Mouse (Mus musculus): ENCODE measurements around the gene Cbl. TPM values are rescaled to one million over a fixed set of nuclear protein-coding genes. Genes with fewer than 3 reads are reported as not detected.

Cbl gene
- polyA plus RNA-seq, 1 experiment from 2014 or later, result 10.9 TPM

DNA sequence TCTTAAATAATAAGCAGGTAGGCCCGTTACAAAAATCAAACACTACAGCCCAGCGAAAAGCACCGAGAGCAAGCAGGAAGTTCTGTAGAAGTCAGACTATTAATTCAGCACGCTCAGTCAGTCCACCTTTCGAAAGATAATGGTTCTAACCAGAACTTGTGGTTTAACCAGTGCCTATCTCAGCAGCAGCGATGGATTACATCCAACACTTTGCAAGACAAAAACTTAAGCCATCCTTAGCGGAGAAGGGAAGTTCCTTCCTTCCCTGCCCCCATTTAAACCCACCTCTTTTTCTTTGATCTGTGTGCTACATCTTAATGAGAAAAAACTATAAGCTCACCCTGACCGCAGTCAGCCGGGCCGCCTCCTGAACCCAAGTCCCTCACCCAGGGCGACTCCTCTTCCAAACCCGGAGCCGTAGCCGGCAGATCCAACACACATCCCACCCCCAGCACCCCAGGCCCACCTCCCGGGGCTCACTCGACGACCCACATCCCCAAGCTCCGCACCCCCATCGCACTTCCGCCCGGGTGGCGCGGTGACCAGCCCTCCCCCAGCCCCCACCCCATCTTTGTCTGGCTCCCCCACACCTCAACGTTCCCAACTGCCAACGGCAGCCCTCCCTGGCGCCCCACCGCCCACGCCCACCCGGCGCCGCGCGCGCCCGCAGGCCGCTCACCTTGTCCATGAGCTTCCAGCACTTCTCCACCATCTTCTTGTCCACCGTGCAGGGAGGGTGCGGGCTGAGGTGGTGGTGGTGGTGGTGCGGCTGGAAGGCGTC lies 638 bp downstream of the Cbl start:
- Histone ChIP-seq H3K9ac (ENCODE audit: low read depth, low read length) (peak overlapping the region; percentile 95), H3K4me1 (ENCODE audit: control insufficient read depth, insufficient read depth, low read length) (peaks cover 20% of the 10 kb centered on the region), H3K4me2 (ENCODE audit: low read depth, low read length) (peak overlapping the region; percentile 57), H3K4me3 (ENCODE audit: low read length) (peak overlapping the region; percentile 91), H3K36me3 (ENCODE audit: control insufficient read depth, insufficient read depth, low read length) (no peaks in the 10 kb centered on the region), H3K27me3 (replicated peaks; ENCODE audit: control insufficient read depth, insufficient read depth, low read length) (no peaks in the 10 kb centered on the region), H3K27ac (ENCODE audit: low read length) (peak overlapping the region; percentile 93), H3K9me3 (ENCODE audit: control insufficient read depth, low read length) (no peaks in the 10 kb centered on the region)
- ATAC-seq, result peak; percentile 77
- under 1% methylated on average over 40 of the region's 40 CpGs for WGBS

DNA sequence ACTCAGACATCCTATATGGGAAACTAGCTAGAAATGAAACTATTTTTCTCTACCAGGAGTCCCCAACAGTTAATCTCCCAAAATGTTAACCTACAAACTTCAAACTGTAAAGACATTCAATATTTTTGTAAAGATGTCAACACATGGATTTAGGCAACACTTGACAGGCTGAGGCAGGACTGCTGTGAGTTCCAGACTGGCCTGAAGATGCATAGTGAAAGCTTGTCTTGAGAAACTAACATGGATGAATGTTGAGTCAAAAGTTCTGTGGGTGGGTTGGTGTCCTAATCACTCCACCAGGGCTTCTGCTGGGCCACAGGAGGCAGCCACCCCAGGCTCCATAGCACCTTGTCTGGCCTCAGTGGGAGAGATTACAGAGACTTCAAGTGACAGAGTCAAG lies 2.2 kb downstream of the Cbl start:
- H3K4me2 ChIP-seq (ENCODE audit: low read depth, low read length), result peak overlapping the region; percentile 57
- no peaks in the 10 kb centered on the region for H3K9me3 ChIP-seq (ENCODE audit: control insufficient read depth, low read length)
- H3K4me1 ChIP-seq (ENCODE audit: control insufficient read depth, insufficient read depth, low read length), result peaks cover 20% of the 10 kb centered on the region
- H3K27me3 ChIP-seq (replicated peaks; ENCODE audit: control insufficient read depth, insufficient read depth, low read length), result no peaks in the 10 kb centered on the region
- H3K36me3 ChIP-seq (ENCODE audit: control insufficient read depth, insufficient read depth, low read length), result no peaks in the 10 kb centered on the region
- H3K9ac ChIP-seq (ENCODE audit: low read depth, low read length), result no peak overlapping the region
- no peak for ATAC-seq
- no peak overlapping the region for H3K4me3 ChIP-seq (ENCODE audit: low read length)
- no peak overlapping the region for H3K27ac ChIP-seq (ENCODE audit: low read length)

GRCm38 (mm10) chr9:44225993-44226392 lies 7.9 kb downstream of the Cbl start:
- no peak overlapping the region for H3K27ac ChIP-seq (ENCODE audit: low read length)
- H3K9me3 ChIP-seq (ENCODE audit: control insufficient read depth, low read length), result no peaks in the 10 kb centered on the region
- no peaks in the 10 kb centered on the region for H3K27me3 ChIP-seq (replicated peaks; ENCODE audit: control insufficient read depth, insufficient read depth, low read length)

GRCm38 (mm10) chr9:44213538-44213937 lies 20.3 kb downstream of the Cbl start:
- peaks cover 3% of the 10 kb centered on the region; the same call in 1 of the 2 replicates for H3K4me1 ChIP-seq (ENCODE audit: control insufficient read depth, insufficient read depth, low read length)
- H3K4me2 ChIP-seq (ENCODE audit: low read depth, low read length), result no peak overlapping the region
- no peak overlapping the region for H3K4me3 ChIP-seq (ENCODE audit: low read length)
- H3K9me3 ChIP-seq (ENCODE audit: control insufficient read depth, low read length), result no peaks in the 10 kb centered on the region
- 94% methylated on average over 14 of the region's 14 CpGs for WGBS
- ATAC-seq, result no peak
- H3K36me3 ChIP-seq (ENCODE audit: control insufficient read depth, insufficient read depth, low read length), result no peaks in the 10 kb centered on the region
- no peak overlapping the region for H3K27ac ChIP-seq (ENCODE audit: low read length)
- no peak overlapping the region for H3K9ac ChIP-seq (ENCODE audit: low read depth, low read length)
- no peaks in the 10 kb centered on the region for H3K27me3 ChIP-seq (replicated peaks; ENCODE audit: control insufficient read depth, insufficient read depth, low read length)

More at GRCm38 (mm10) chr9:44225993-44226392, 7.9 kb downstream of the Cbl start:
- ATAC-seq, result no peak
- Histone ChIP-seq H3K36me3 (ENCODE audit: control insufficient read depth, insufficient read depth, low read length) (no peaks in the 10 kb centered on the region), H3K4me3 (ENCODE audit: low read length) (no peak overlapping the region), H3K9ac (ENCODE audit: low read depth, low read length) (no peak overlapping the region; the same call in 1 of the 2 replicates), H3K4me1 (ENCODE audit: control insufficient read depth, insufficient read depth, low read length) (peaks cover 16% of the 10 kb centered on the region), H3K4me2 (ENCODE audit: low read depth, low read length) (no peak overlapping the region)
- WGBS, result 47% methylated on average over 6 of the region's 6 CpGs

- H3K27me3 ChIP-seq (replicated peaks; ENCODE audit: control insufficient read depth, insufficient read depth, low read length), result no peaks in the 10 kb centered on the region
- H3K9ac ChIP-seq (ENCODE audit: low read depth, low read length), result no peak overlapping the region
- H3K4me3 ChIP-seq (ENCODE audit: low read length), result no peak overlapping the region
- no peak overlapping the region for H3K4me2 ChIP-seq (ENCODE audit: low read depth, low read length)
- H3K36me3 ChIP-seq (ENCODE audit: control insufficient read depth, insufficient read depth, low read length), result no peaks in the 10 kb centered on the region
- H3K27ac ChIP-seq (ENCODE audit: low read length), result no peak overlapping the region
- no peaks in the 10 kb centered on the region for H3K9me3 ChIP-seq (ENCODE audit: control insufficient read depth, low read length)
- ATAC-seq, result no peak
- peaks cover 6% of the 10 kb centered on the region; the same call in 1 of the 2 replicates for H3K4me1 ChIP-seq (ENCODE audit: control insufficient read depth, insufficient read depth, low read length)
- 89% methylated on average over 4 of the region's 4 CpGs for WGBS
These were observed 21.4 kb downstream of the Cbl start for GRCm38 (mm10) chr9:44212406-44212805.

- Histone ChIP-seq H3K4me3 (ENCODE audit: low read length) (no peak overlapping the region), H3K36me3 (ENCODE audit: control insufficient read depth, insufficient read depth, low read length) (no peaks in the 10 kb centered on the region), H3K9me3 (ENCODE audit: control insufficient read depth, low read length) (no peaks in the 10 kb centered on the region), H3K27ac (ENCODE audit: low read length) (peak overlapping the region; percentile 47), H3K27me3 (replicated peaks; ENCODE audit: control insufficient read depth, insufficient read depth, low read length) (no peaks in the 10 kb centered on the region), H3K4me1 (ENCODE audit: control insufficient read depth, insufficient read depth, low read length) (peaks cover 8% of the 10 kb centered on the region; the same call in 1 of the 2 replicates), H3K9ac (ENCODE audit: low read depth, low read length) (no peak overlapping the region), H3K4me2 (ENCODE audit: low read depth, low read length) (no peak overlapping the region)
- 68% methylated on average over 4 of the region's 4 CpGs for WGBS
- peak; percentile 97 for ATAC-seq
These were observed 24.4 kb downstream of the Cbl start for GRCm38 (mm10) chr9:44209416-44209815.

GRCm38 (mm10) chr9:44207840-44208239 lies 26.0 kb downstream of the Cbl start:
- no peak for ATAC-seq
- Histone ChIP-seq H3K9me3 (ENCODE audit: control insufficient read depth, low read length) (no peaks in the 10 kb centered on the region), H3K4me3 (ENCODE audit: low read length) (no peak overlapping the region), H3K4me2 (ENCODE audit: low read depth, low read length) (no peak overlapping the region), H3K9ac (ENCODE audit: low read depth, low read length) (no peak overlapping the region), H3K4me1 (ENCODE audit: control insufficient read depth, insufficient read depth, low read length) (peaks cover 8% of the 10 kb centered on the region; the same call in 1 of the 2 replicates), H3K36me3 (ENCODE audit: control insufficient read depth, insufficient read depth, low read length) (no peaks in the 10 kb centered on the region), H3K27me3 (replicated peaks; ENCODE audit: control insufficient read depth, insufficient read depth, low read length) (no peaks in the 10 kb centered on the region), H3K27ac (ENCODE audit: low read length) (no peak overlapping the region)
- 89% methylated on average over 2 of the region's 2 CpGs for WGBS

DNA sequence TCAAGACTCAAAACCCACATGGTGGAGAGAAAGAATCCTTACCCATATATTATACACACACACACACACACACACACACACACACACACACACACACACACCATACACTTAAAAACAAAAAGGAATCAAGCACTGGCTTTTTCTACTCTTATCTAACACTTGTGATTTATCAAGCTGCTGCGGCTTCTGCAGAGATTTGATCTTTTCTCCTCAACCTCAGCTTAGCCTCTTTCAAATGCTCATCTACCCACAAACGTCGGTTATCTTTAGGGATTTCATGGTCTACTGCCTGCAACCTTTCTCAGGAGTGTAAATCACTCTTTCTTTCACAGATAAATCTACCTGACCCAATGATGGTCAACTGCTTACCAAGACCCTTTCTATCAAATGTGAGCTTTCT lies 33.4 kb downstream of the Cbl start:
- Histone ChIP-seq H3K9ac (ENCODE audit: low read depth, low read length) (no peak overlapping the region), H3K4me2 (ENCODE audit: low read depth, low read length) (no peak overlapping the region), H3K36me3 (ENCODE audit: control insufficient read depth, insufficient read depth, low read length) (peaks cover 5% of the 10 kb centered on the region; the same call in 1 of the 2 replicates), H3K4me1 (ENCODE audit: control insufficient read depth, insufficient read depth, low read length) (no peaks in the 10 kb centered on the region), H3K4me3 (ENCODE audit: low read length) (no peak overlapping the region), H3K27me3 (replicated peaks; ENCODE audit: control insufficient read depth, insufficient read depth, low read length) (no peaks in the 10 kb centered on the region), H3K9me3 (ENCODE audit: control insufficient read depth, low read length) (no peaks in the 10 kb centered on the region), H3K27ac (ENCODE audit: low read length) (no peak overlapping the region)
- 74% methylated on average over 3 of the region's 3 CpGs for WGBS
- ATAC-seq, result no peak

DNA sequence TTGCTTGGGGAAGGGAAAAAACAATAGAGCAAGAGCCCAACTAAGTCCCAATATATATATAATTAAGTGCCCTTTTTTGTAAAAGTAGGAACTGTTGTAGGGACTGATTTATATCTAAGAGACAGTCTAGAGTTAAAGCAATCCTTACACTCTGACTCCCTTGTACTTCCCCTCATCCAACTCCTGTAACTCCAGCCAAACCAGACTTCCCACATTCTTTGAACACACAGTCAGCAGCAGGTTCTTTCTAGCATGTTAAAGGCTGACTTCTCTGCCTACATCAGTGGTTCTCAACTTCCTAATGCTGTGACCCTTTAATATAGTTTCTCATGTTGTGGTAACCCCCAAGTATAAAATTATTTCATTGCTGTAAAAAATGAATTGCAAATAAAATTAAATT lies 34.3 kb downstream of the Cbl start:
- H3K4me3 ChIP-seq (ENCODE audit: low read length), result no peak overlapping the region
- H3K27me3 ChIP-seq (replicated peaks; ENCODE audit: control insufficient read depth, insufficient read depth, low read length), result no peaks in the 10 kb centered on the region
- no peaks in the 10 kb centered on the region for H3K9me3 ChIP-seq (ENCODE audit: control insufficient read depth, low read length)
- H3K4me1 ChIP-seq (ENCODE audit: control insufficient read depth, insufficient read depth, low read length), result no peaks in the 10 kb centered on the region
- peak; percentile 33; the same call in 1 of the 2 replicates for ATAC-seq
- H3K27ac ChIP-seq (ENCODE audit: low read length), result no peak overlapping the region
- no peak overlapping the region for H3K4me2 ChIP-seq (ENCODE audit: low read depth, low read length)
- H3K9ac ChIP-seq (ENCODE audit: low read depth, low read length), result no peak overlapping the region
- peaks cover 5% of the 10 kb centered on the region; the same call in 1 of the 2 replicates for H3K36me3 ChIP-seq (ENCODE audit: control insufficient read depth, insufficient read depth, low read length)
